Mouse (Mus musculus): ENCODE results near the gene Lcn2. TPM values are rescaled to one million over a fixed set of nuclear protein-coding genes. Genes with fewer than 3 reads are reported as not detected.
A peak's percentile ranks its signal among the peaks of the same experiment; 100 is the strongest.

The Lcn2 gene
- total RNA-seq (2014; rRNA removed; ENCODE audit: low replicate concordance) (1.1 and 6.0 TPM in 2 replicates), polyA plus RNA-seq (2015; fragmentation: Nextera tagmentation; extraction: Ambion mirVana) (1.8 and 2.0 TPM in 2 replicates)

- Histone ChIP-seq H3K4me1 (ENCODE audit: control insufficient read depth, insufficient read depth) (no peaks in the 10 kb centered on the region; the same call in 1 of the 2 replicates), H3K4me2 (ENCODE audit: low read depth, low read length) (no peak within 1 kb of the TSS), H3K9me3 (replicated peaks; ENCODE audit: control insufficient read depth, low read length) (no peaks in the 10 kb centered on the region), H3K4me3 (ENCODE audit: low read depth, low read length) (no peak within 1 kb of the TSS), H3K27me3 (ENCODE audit: control insufficient read depth, insufficient read depth, low read length) (peaks cover 6% of the 10 kb centered on the region; the same call in 1 of the 2 replicates), H3K27ac (ENCODE audit: low read depth) (no peak within 1 kb of the TSS), H3K9ac (replicated peaks; ENCODE audit: low read depth, low read length) (no peak within 1 kb of the TSS), H3K36me3 (replicated peaks; ENCODE audit: control insufficient read depth, insufficient read depth, low read length) (no peaks in the 10 kb centered on the region)
- WGBS, result 53% methylated on average over 5 of the region's 5 CpGs
- no peak for ATAC-seq (ENCODE audit: insufficient read depth, low read depth)
- no peak for DNase-seq (ENCODE audit: low spot score)
- TF ChIP-seq EP300 (IDR thresholded peaks at IDR 0.05; ENCODE audit: low read depth) (no peak), CTCF (IDR thresholded peaks at IDR 0.05; ENCODE audit: low read depth) (no peak)
Measured at GRCm38 (mm10) chr2:32387706-32388490, at the start of gene Lcn2. Lcn2 (minus strand) TSS chr2:32388252.

- Histone ChIP-seq H3K4me2 (ENCODE audit: low read depth, low read length) (no peak overlapping the region), H3K9ac (replicated peaks; ENCODE audit: low read depth, low read length) (no peak overlapping the region; the same call in 1 of the 2 replicates), H3K27me3 (ENCODE audit: control insufficient read depth, insufficient read depth, low read length) (no peaks in the 10 kb centered on the region), H3K36me3 (replicated peaks; ENCODE audit: control insufficient read depth, insufficient read depth, low read length) (no peaks in the 10 kb centered on the region), H3K9me3 (replicated peaks; ENCODE audit: control insufficient read depth, low read length) (no peaks in the 10 kb centered on the region), H3K4me1 (ENCODE audit: control insufficient read depth, insufficient read depth) (peaks cover 19% of the 10 kb centered on the region), H3K4me3 (ENCODE audit: low read depth, low read length) (no peak overlapping the region), H3K27ac (ENCODE audit: low read depth) (peak overlapping the region; percentile 80)
- no peak for TF ChIP-seq EP300 (IDR thresholded peaks at IDR 0.05; ENCODE audit: low read depth)
- TF ChIP-seq CTCF (IDR thresholded peaks at IDR 0.05; ENCODE audit: low read depth), result no peak
- 55% methylated on average over 2 of the region's 2 CpGs for WGBS
- ATAC-seq (ENCODE audit: insufficient read depth, low read depth), result no peak
- no peak for DNase-seq (ENCODE audit: low spot score)
Measured at GRCm38 (mm10) chr2:32437612-32438166, 49.6 kb upstream of the Lcn2 start.

GRCm38 (mm10) chr2:32436686-32437372 is 48.8 kb upstream of the Lcn2 start:
- Histone ChIP-seq H3K9ac (replicated peaks; ENCODE audit: low read depth, low read length) (no peak overlapping the region; the same call in 1 of the 2 replicates), H3K4me2 (ENCODE audit: low read depth, low read length) (no peak overlapping the region), H3K36me3 (replicated peaks; ENCODE audit: control insufficient read depth, insufficient read depth, low read length) (no peaks in the 10 kb centered on the region), H3K27ac (ENCODE audit: low read depth) (peak overlapping the region; percentile 80), H3K4me3 (ENCODE audit: low read depth, low read length) (no peak overlapping the region), H3K9me3 (replicated peaks; ENCODE audit: control insufficient read depth, low read length) (no peaks in the 10 kb centered on the region), H3K27me3 (ENCODE audit: control insufficient read depth, insufficient read depth, low read length) (no peaks in the 10 kb centered on the region), H3K4me1 (ENCODE audit: control insufficient read depth, insufficient read depth) (peaks cover 19% of the 10 kb centered on the region)
- 42% methylated on average over 3 of the region's 3 CpGs for WGBS
- peak; percentile 69 for DNase-seq (ENCODE audit: low spot score)
- TF ChIP-seq CTCF (IDR thresholded peaks at IDR 0.05; ENCODE audit: low read depth) (no peak), EP300 (IDR thresholded peaks at IDR 0.05; ENCODE audit: low read depth) (no peak)
- peak; percentile 74 for ATAC-seq (ENCODE audit: insufficient read depth, low read depth)

- peak overlapping the region; percentile 53 for H3K9ac ChIP-seq (replicated peaks; ENCODE audit: low read depth, low read length)
- ATAC-seq (ENCODE audit: insufficient read depth, low read depth) (peak; percentile 90), DNase-seq (ENCODE audit: low spot score) (peak; percentile 84)
- TF ChIP-seq CTCF (IDR thresholded peaks at IDR 0.05; ENCODE audit: low read depth) (no peak), EP300 (IDR thresholded peaks at IDR 0.05; ENCODE audit: low read depth) (no peak)
- peaks cover 33% of the 10 kb centered on the region for H3K4me1 ChIP-seq (ENCODE audit: control insufficient read depth, insufficient read depth)
- no peaks in the 10 kb centered on the region for H3K36me3 ChIP-seq (replicated peaks; ENCODE audit: control insufficient read depth, insufficient read depth, low read length)
- H3K27ac ChIP-seq (ENCODE audit: low read depth), result peak overlapping the region; percentile 65
- no peaks in the 10 kb centered on the region for H3K27me3 ChIP-seq (ENCODE audit: control insufficient read depth, insufficient read depth, low read length)
- H3K4me3 ChIP-seq (ENCODE audit: low read depth, low read length), result peak overlapping the region; percentile 41
- WGBS, result 15% methylated on average over 18 of the region's 18 CpGs
- H3K9me3 ChIP-seq (replicated peaks; ENCODE audit: control insufficient read depth, low read length), result no peaks in the 10 kb centered on the region
- peak overlapping the region; percentile 66 for H3K4me2 ChIP-seq (ENCODE audit: low read depth, low read length)
Measured at GRCm38 (mm10) chr2:32430701-32431676, 42.9 kb upstream of the Lcn2 start.
